28 mouse cellular contexts compared by ENCODE assay signal in genomic region chr10:31517192-31517591, GRCm38 (mm10).
DNase-seq lines count a peak whose midpoint lies in the region; ATAC-seq and TF ChIP-seq lines count a peak whose summit lies in the region.
"Had no signal": no experiment of that assay in that cellular context is flagged by ENCODE, and none has a peak within 500 bp of the region (broad histone marks: within the 10 kb centered on the region; RNA-seq: fewer than 3 reads in every experiment).

No protein-coding gene starts in this region.

- TF ChIP-seq EP300 in heart, postnatal 0 days (IDR thresholded peaks at IDR 0.05; ENCODE audit: low read depth) = no peak

- DNase-seq in heart, postnatal 0 days (ENCODE audit: low spot score) = peak; percentile 13
- DNase-seq in kidney, postnatal 14 days = peak; percentile 13
- DNase-seq in kidney, postnatal 10 days = no peak
- DNase-seq in large intestine, adult 2 months (ENCODE audit: low read depth, low spot score) = peak; percentile 52
- DNase-seq in ovary, adult 18-20 months (ENCODE audit: low spot score) = no peak
- DNase-seq in adipocyte (ENCODE audit: low spot score) = no peak
- DNase-seq: adrenal gland, postnatal 10 days; cerebellum, adult 11 months; cerebellum, adult 9-10 months; cerebellum, postnatal 36 days; gastrocnemius, postnatal 10 days; heart, postnatal 36 days; layer of hippocampus, adult 9-11 months; liver, embryonic 13.5 days; lung, adult 2 months; lung, postnatal 10 days; right cerebral cortex, adult 18-20 months; spleen, adult 18-20 months had no signal

- no peak for TF ChIP-seq CTCF in heart, postnatal 0 days (IDR thresholded peaks at IDR 0.05; ENCODE audit: low read depth)

- no peaks in the 10 kb centered on the region for H3K9me3 ChIP-seq in heart, postnatal 0 days (replicated peaks; ENCODE audit: control insufficient read depth, low read length)
- no peaks in the 10 kb centered on the region for H3K9me3 ChIP-seq in heart, embryonic 12.5 days (replicated peaks)
- H3K9me3 ChIP-seq in intestine, embryonic 15.5 days = no peaks in the 10 kb centered on the region
- H3K9me3 ChIP-seq: forebrain, embryonic 13.5 days; G1E; heart, embryonic 15.5 days; hindbrain, embryonic 13.5 days; limb, embryonic 12.5 days; liver, embryonic 13.5 days; midbrain, embryonic 15.5 days; neural tube, embryonic 15.5 days had no signal

- 46% methylated on average over 4 of the region's 4 CpGs for WGBS in heart, postnatal 0 days
- WGBS in heart, embryonic 12.5 days = 53% methylated on average over 4 of the region's 4 CpGs
- 46% methylated on average over 4 of the region's 4 CpGs for WGBS in intestine, embryonic 15.5 days
- WGBS in large intestine, adult 2 months = 37% methylated on average over 4 of the region's 4 CpGs

- no peaks in the 10 kb centered on the region for H3K4me1 ChIP-seq in heart, postnatal 0 days (ENCODE audit: control insufficient read depth, insufficient read depth)
- no peaks in the 10 kb centered on the region for H3K4me1 ChIP-seq in heart, embryonic 12.5 days (replicated peaks)
- no peaks in the 10 kb centered on the region for H3K4me1 ChIP-seq in intestine, embryonic 15.5 days (replicated peaks)
- H3K4me1 ChIP-seq: heart, embryonic 15.5 days; liver, embryonic 13.5 days; midbrain, embryonic 15.5 days had no signal

- H3K9ac ChIP-seq in heart, postnatal 0 days (replicated peaks; ENCODE audit: low read depth, low read length) = no peak overlapping the region
- no peak overlapping the region for H3K9ac ChIP-seq in heart, embryonic 12.5 days
- H3K9ac ChIP-seq in intestine, embryonic 15.5 days = no peak overlapping the region
- H3K9ac ChIP-seq: forebrain, embryonic 13.5 days; heart, embryonic 15.5 days; hindbrain, embryonic 13.5 days; limb, embryonic 12.5 days; liver, embryonic 13.5 days; midbrain, embryonic 15.5 days; neural tube, embryonic 15.5 days had no signal

- no peak for ATAC-seq in heart, postnatal 0 days (ENCODE audit: insufficient read depth, low read depth)
- no peak for ATAC-seq in heart, embryonic 12.5 days (ENCODE audit: insufficient number of reproducible peaks, low FRiP score)
- peak; percentile 82 for ATAC-seq in intestine, embryonic 15.5 days
- ATAC-seq: forebrain, embryonic 13.5 days; midbrain, embryonic 15.5 days had no signal

- H3K27ac ChIP-seq in heart, postnatal 0 days (ENCODE audit: low read depth) = no peak overlapping the region
- no peak overlapping the region for H3K27ac ChIP-seq in heart, embryonic 12.5 days (ENCODE audit: poor library complexity, severe bottlenecking)
- no peak overlapping the region for H3K27ac ChIP-seq in intestine, embryonic 15.5 days
- H3K27ac ChIP-seq: forebrain, embryonic 13.5 days; heart, embryonic 15.5 days; hindbrain, embryonic 13.5 days; limb, embryonic 12.5 days; liver, embryonic 13.5 days; macrophage; midbrain, embryonic 15.5 days; neural tube, embryonic 15.5 days had no signal

- H3K36me3 ChIP-seq in heart, postnatal 0 days (replicated peaks; ENCODE audit: control insufficient read depth, insufficient read depth, low read length) = no peaks in the 10 kb centered on the region
- H3K36me3 ChIP-seq in heart, embryonic 12.5 days = 0 out of 2 replicates have a peak, but pooled peaks cover 4% of the 10 kb centered on the region
- H3K36me3 ChIP-seq in intestine, embryonic 15.5 days = no peaks in the 10 kb centered on the region
- H3K36me3 ChIP-seq: G1E; heart, embryonic 15.5 days; hindbrain, embryonic 13.5 days; limb, embryonic 12.5 days; liver, embryonic 13.5 days; midbrain, embryonic 15.5 days; neural tube, embryonic 15.5 days had no signal

- no peak overlapping the region for H3K4me2 ChIP-seq in heart, postnatal 0 days (ENCODE audit: low read depth, low read length)
- H3K4me2 ChIP-seq in heart, embryonic 12.5 days = no peak overlapping the region
- H3K4me2 ChIP-seq in intestine, embryonic 15.5 days (replicated peaks) = no peak overlapping the region
- H3K4me2 ChIP-seq: forebrain, embryonic 13.5 days; heart, embryonic 15.5 days; hindbrain, embryonic 13.5 days; limb, embryonic 12.5 days; liver, embryonic 13.5 days; midbrain, embryonic 15.5 days; neural tube, embryonic 15.5 days had no signal

- H3K27me3 ChIP-seq in heart, postnatal 0 days (ENCODE audit: control insufficient read depth, insufficient read depth, low read length) = no peaks in the 10 kb centered on the region
- H3K27me3 ChIP-seq in heart, embryonic 12.5 days (replicated peaks) = no peaks in the 10 kb centered on the region
- no peaks in the 10 kb centered on the region for H3K27me3 ChIP-seq in intestine, embryonic 15.5 days (replicated peaks)
- H3K27me3 ChIP-seq: forebrain, embryonic 13.5 days; heart, embryonic 15.5 days; hindbrain, embryonic 13.5 days; limb, embryonic 12.5 days; liver, embryonic 13.5 days; midbrain, embryonic 15.5 days; neural tube, embryonic 15.5 days had no signal

- H3K4me3 ChIP-seq in heart, postnatal 0 days (ENCODE audit: low read depth, low read length) = no peak overlapping the region
- H3K4me3 ChIP-seq in heart, embryonic 12.5 days = no peak overlapping the region
- H3K4me3 ChIP-seq in intestine, embryonic 15.5 days (replicated peaks) = no peak overlapping the region
- H3K4me3 ChIP-seq: forebrain, embryonic 13.5 days; heart, embryonic 15.5 days; hindbrain, embryonic 13.5 days; limb, embryonic 12.5 days; liver, embryonic 13.5 days; midbrain, embryonic 15.5 days; neural tube, embryonic 15.5 days had no signal

Comparison
In these comparisons a context has a peak if more than half of its experiments do, and no peak if none do; other contexts are left out.
1. DNase-seq: peak in heart, postnatal 0 days (single experiment), kidney, postnatal 14 days (single experiment) and large intestine, adult 2 months (single experiment); none in kidney, postnatal 10 days (single experiment), ovary, adult 18-20 months (single experiment) and adipocyte (single experiment).